Mouse (Mus musculus): ENCODE data around the gene Rap1a.

GRCm38 (mm10) chr3:105846294-105847069, 45.3 kb upstream of the Rap1a start:
- TF ChIP-seq CTCF (IDR thresholded peaks at IDR 0.05; ENCODE audit: low read depth) (no peak), EP300 (IDR thresholded peaks at IDR 0.05; ENCODE audit: low read depth) (no peak)

Measured in heart, postnatal 0 days (tissue).